Mouse (Mus musculus) monocyte, adult 2 months (primary cell): Measurements from ENCODE around the gene Pi4ka.

ENCODE experiments used
- DNase-seq, 2 experiments: peaks; one replicate each; pipeline ENCODE4 v3.0.0; 2022; ENCODE audit warnings: low spot score in 2 of 2, low read depth in 1 of 2

Pi4ka gene

GRCm38 (mm10) chr16:17339701-17340100 is 66.4 kb downstream of the Pi4ka start:
- DNase-seq: no peak

DNA sequence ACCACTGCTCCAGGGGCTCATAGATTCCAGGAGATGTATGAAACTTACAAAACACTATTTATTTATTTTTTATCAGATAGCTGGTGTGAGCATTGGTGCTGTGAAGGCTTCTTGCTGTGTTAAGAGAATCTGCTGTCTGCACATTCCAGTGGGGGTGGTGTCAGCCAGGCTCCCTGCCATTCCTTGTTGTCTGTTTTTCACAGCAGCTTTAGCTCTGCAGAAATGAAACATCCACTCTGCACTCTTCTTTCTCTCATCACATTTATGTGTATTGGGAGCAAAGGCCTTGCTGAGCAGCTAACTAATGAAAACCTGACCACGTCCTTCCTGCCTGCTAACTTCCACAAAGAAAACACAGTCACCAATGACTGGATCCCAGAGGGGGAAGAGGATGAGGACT is 70.0 kb downstream of the Pi4ka start:
- no peak for DNase-seq

- no peak for DNase-seq
Observed at GRCm38 (mm10) chr16:17334574-17334973, 71.5 kb downstream of the Pi4ka start.

- DNase-seq: no peak
Observed at GRCm38 (mm10) chr16:17331855-17332254, 74.3 kb downstream of the Pi4ka start.

- no peak for DNase-seq
Observed at GRCm38 (mm10) chr16:17331116-17331515, 75.0 kb downstream of the Pi4ka start, which contains the start of gene Serpind1. Serpind1 (plus strand) TSS chr16:17331371.

DNA sequence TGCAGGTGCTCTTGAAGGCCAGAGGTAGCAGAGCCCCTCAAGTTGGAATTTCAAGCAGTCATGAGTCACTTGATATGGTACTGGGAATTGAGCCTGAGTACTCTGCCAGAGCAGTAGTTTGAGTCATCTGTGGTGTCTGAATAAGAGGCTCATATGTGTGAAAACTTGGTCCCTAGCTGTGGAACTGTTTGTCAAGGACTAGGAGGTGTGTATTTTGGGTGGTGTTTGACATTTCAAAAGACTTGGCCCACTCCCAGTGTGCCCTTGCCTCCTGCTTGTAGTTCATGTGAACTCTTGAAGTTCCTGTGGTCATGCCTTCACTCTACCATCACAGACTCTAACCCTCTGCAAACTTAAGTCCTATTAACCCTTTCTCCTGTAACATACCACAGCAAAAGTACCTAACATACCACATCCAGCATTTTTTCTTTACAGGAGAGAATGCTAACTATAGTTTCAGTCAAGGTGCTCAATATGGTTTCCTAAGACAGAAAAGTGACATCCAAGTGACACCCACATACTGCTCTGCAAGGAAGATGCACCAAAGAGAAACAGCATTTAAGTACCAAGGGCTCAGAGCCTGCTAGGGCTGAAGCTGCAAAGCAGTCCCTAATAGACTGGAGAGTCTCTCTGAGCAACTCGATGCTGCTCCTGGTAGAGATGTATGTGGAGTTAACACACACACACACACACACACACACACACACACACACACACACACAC is 76.1 kb downstream of the Pi4ka start:
- no peak for DNase-seq

- no peak for DNase-seq
Observed at GRCm38 (mm10) chr16:17326064-17326463, 80.0 kb downstream of the Pi4ka start.

DNA sequence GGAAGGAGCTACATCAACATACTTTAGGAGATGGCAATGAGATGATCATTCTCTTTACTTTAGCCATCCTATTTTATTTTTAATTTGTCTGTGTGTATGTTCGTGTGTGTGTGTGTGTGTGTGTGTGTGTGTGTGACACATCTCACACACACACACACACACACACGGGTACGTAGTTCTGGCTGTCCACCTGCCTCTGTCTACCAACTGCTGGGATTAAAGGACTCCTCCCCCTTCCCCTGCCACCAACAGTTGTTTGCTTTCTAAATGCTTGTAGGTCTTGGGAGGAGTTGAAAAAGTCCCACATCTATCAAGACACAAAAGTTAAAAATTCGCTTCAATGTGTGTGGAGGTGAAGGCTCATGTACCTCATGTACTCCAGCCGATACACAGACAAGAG is 81.4 kb downstream of the Pi4ka start:
- no peak for DNase-seq

- no peak for DNase-seq
Observed at GRCm38 (mm10) chr16:17321481-17321880, 84.6 kb downstream of the Pi4ka start.

DNA sequence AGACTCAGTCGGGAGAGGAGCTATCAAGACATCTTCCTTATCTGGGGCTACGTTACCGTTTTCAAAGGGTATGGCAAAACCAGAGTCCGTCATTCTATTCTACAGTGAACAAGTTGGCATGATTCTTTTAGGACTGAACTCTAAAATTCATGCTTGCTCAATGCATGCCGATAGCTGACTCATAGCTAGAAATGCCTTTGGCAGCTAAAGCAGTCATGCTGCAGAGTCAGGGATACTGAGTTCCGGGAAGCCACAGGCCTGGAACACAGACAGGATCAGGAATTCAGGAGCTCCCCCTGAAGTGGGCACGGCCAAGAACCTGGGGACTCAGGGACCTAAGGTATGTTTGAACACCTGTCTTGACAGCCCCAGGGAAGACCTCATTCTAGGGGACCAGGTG is 89.6 kb downstream of the Pi4ka start:
- DNase-seq: no peak

- DNase-seq: no peak
Observed at GRCm38 (mm10) chr16:17312531-17312930, 93.6 kb downstream of the Pi4ka start.

- DNase-seq: no peak
Observed at GRCm38 (mm10) chr16:17309036-17309435, 97.1 kb downstream of the Pi4ka start.

DNA sequence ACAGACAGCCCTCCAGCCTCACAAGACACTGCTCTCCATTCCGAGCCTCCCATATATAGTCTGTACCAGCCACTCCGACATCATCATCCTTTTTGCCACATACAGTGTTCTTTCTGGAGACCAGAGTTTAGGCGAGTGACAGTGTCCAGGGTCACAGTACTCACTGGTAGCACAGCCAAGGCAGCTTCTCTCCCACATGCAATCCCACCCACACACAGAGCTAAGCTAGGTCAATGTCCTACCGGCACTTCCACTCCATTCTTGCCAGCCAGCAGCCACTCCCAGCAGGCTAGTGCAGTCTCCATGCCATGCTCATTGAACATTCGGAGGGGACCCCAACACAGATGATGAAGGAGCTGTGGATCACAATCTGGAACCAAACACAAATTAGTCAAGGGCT is 98.7 kb downstream of the Pi4ka start:
- no peak for DNase-seq

DNA sequence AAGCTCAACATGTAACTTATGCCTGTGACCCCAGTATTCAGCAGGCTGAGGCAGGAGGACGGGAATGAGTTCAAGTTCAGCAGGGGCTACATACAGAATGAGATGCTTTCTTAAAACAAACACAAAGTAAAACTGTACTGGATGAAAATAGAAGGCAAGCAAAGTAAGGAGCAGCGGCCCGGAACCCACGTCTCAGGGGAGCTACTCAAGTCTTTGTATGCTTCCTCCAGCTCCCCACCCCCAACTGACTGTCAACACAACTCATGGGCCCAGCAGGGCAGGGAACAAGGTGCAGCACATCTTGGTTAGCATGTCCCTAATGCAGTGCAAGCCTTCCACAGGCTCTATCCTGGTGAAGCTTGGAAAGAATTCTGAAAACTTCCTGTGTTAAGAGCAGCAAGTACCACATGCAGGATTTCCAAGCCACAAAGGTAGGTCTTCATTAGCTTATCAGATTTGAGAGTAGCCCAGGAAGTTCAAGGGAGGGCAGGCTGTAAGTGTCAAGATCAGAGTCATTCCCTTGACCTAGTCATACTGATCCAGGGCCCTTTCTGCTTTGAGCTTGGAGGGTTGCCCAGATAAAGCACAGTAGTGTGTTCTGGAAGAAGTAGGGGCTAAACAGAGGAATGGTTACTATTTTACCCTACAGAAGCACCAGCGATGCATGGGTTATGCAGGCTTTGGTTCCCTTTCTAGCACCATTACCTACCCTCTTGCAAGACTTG is 102.4 kb downstream of the Pi4ka start:
- DNase-seq: no peak

- DNase-seq: no peak
Observed at GRCm38 (mm10) chr16:17300818-17301217, 105.3 kb downstream of the Pi4ka start.

DNA sequence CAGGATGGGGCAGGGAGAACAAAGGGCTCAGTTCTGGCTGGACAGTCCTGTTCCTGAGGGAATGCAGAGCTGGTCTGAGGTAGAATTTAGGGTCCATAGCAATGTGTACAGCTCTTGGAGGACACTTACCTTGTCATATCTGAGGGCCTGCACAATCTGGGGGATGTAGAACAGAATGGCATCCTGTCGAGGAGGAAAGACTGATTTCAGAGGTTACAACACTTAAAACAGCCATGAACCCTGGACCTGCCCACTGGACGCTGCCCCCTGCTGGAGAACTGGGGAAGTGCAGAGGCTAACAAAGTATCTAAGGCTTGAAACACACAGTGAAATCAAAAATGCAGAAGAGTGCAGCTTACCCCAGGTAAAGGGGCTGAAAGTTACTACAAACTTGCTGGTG is 113.4 kb downstream of the Pi4ka start:
- DNase-seq: peak; percentile 50 to 68

DNA sequence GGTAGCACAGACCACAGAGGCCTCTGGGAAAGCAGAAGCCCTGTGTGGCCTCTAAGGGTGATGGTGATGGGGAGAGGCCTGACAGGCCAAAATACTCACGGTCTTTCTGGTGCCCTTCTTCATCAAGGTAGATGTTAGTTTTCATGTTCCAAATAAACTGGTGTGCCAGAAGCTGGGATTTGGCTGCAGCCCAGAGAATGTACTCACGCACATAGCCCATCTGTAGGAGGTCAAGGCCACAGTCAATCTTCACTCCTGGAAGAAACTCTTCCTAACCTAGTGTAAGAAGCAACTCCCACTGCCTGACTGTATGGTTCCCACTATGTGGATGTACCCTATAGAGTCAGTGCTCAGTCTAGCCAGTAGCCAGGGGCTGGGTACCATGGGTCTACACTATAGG is 115.1 kb downstream of the Pi4ka start:
- no peak for DNase-seq

DNA sequence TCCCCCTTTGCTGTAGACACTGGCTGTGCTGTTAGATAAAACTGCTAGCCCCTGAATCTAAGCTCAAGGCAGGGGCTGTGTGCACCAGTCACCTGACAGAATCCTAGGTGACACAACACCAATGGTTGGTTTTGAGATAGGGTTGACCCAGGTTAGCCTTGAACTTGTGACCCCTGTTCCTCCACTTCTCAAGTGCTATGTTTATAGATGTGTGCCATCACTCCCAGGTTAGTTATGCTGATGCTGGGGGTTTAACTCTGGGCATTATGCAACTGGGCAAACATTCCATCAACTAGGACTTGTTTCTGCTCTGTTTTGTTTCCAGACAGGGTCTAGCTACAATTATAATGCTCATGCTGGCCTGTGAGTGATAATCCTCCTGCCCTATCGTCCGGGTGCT is 119.0 kb downstream of the Pi4ka start:
- DNase-seq: no peak

- DNase-seq: no peak
Observed at GRCm38 (mm10) chr16:17283151-17283550, 123.0 kb downstream of the Pi4ka start.

DNA sequence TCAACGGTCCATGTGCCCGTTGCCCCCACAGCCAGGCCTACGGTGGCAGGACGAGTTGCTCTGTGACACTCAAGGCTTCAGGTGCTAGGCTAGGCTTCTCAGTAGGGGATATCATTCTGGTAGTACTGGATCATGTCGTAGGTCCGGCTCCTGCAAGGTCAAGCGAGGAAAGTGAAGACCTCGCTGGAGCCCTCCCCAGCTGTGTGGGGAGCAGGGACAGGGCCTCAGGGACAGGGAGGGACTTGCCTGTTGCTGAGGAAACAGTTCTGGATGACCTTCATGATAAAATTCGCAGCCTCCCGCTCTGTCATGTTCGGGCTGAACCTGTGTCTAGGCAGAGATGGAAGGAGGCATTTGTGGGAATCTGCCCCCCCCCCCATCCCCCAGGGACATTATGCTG is 125.6 kb downstream of the Pi4ka start:
- DNase-seq: no peak

DNA sequence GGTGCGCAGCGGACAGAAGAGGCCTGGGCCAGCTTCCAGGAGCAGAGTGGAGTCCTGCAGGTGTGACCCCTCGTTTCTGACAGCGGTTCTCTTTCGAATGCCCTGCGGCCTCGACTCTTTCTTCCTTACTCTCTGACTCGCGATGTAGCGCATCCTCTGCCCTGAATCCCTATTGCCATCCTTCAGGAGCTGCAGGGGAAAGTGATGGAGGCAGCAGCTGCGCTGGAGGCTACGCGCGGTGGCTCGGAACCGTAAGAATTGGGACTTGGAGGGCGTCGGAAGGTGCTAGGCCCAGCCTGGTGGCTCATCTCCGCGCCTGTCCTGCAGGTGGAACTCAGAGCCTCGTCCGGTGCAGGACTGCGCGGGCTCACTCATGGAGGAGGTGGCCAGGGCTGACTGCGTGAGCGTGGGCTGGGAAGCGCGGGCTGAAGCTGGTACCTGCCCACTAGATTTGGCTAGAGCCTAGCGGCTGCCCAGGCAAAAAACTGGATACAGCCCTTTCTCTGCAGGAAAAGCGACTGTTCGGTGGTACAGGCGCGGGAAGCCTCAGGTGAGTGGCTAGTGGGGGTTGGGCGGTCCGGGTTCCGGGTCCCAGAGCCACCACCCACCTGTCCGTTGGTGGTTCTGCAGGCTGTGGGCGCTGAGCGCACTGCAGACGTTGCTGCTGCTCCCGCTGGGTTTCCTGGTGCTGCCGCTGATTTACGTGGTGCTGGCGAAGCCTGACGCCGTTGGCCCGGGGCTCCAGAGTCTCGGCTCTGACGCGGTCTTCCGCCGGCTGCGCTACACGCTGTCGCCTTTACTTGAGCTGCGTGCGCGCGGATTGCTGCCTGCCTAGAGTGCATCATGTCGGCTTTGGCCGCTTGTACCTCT is 128.5 kb downstream of the Pi4ka start:
- DNase-seq: no peak
